Comparison of ENCODE assay signal across 8 mouse cellular contexts in genomic region chr1:50962649-50963000, GRCm38 (mm10).
DNase-seq lines count a peak whose midpoint lies in the region; ATAC-seq and TF ChIP-seq lines count a peak whose summit lies in the region.

No protein-coding gene starts in this region.

- DNase-seq in heart, adult 11 months = no peak
- DNase-seq in liver, postnatal 0 days = no peak
- DNase-seq in embryo, embryonic 9.5 days (ENCODE audit: extremely low spot score) = no peak
- DNase-seq in cerebellum, postnatal 10 days = no peak

- WGBS in heart, embryonic 16.5 days = 42% methylated on average over 4 of the region's 4 CpGs
- WGBS in liver, postnatal 0 days (ENCODE audit: insufficient replicate concordance) = 25% methylated on average over 4 of the region's 4 CpGs
- WGBS in liver, embryonic 12.5 days (ENCODE audit: insufficient replicate concordance) = 40% methylated on average over 4 of the region's 4 CpGs

- no peak for ATAC-seq in heart, embryonic 16.5 days (replicated peaks; ENCODE audit: extremely low read depth, insufficient read depth, low FRiP score)
- ATAC-seq in liver, postnatal 0 days = no peak
- ATAC-seq in liver, embryonic 12.5 days = no peak
- peak; percentile 22 for ATAC-seq in granulocyte monocyte progenitor cell, adult 5-6 weeks (replicated peaks; ENCODE audit: poor library complexity, severe bottlenecking)

- TF ChIP-seq EP300 in liver, postnatal 0 days (IDR thresholded peaks at IDR 0.05; ENCODE audit: low read depth) = no peak

- no peak overlapping the region for H3K27ac ChIP-seq in heart, embryonic 16.5 days (ENCODE audit: low read length)
- H3K27ac ChIP-seq in liver, postnatal 0 days (ENCODE audit: low read depth) = no peak overlapping the region
- no peak overlapping the region for H3K27ac ChIP-seq in liver, embryonic 12.5 days
- peak overlapping the region; percentile 65 for H3K27ac ChIP-seq in brown adipose tissue, adult 24 weeks (replicated peaks; ENCODE audit: low read depth, low read length)

- no peaks in the 10 kb centered on the region for H3K27me3 ChIP-seq in heart, embryonic 16.5 days (ENCODE audit: control insufficient read depth, insufficient read depth, low read length)
- no peaks in the 10 kb centered on the region for H3K27me3 ChIP-seq in liver, postnatal 0 days (ENCODE audit: insufficient read depth, low read length)
- H3K27me3 ChIP-seq in liver, embryonic 12.5 days (replicated peaks) = no peaks in the 10 kb centered on the region

- H3K4me2 ChIP-seq in heart, embryonic 16.5 days (ENCODE audit: low read depth, low read length) = 0 out of 2 replicates have a peak overlapping the region, but pooled peaks have one; percentile 4
- peak overlapping the region; percentile 35; the same call in 1 of the 2 replicates for H3K4me2 ChIP-seq in liver, postnatal 0 days (ENCODE audit: low read depth, low read length)
- no peak overlapping the region for H3K4me2 ChIP-seq in liver, embryonic 12.5 days

- no peak overlapping the region for H3K9ac ChIP-seq in heart, embryonic 16.5 days (ENCODE audit: low read length)
- no peak overlapping the region for H3K9ac ChIP-seq in liver, postnatal 0 days (replicated peaks)
- no peak overlapping the region for H3K9ac ChIP-seq in liver, embryonic 12.5 days

- no peaks in the 10 kb centered on the region for H3K9me3 ChIP-seq in heart, embryonic 16.5 days (replicated peaks; ENCODE audit: control insufficient read depth, low read length)
- H3K9me3 ChIP-seq in liver, postnatal 0 days (ENCODE audit: low read length) = no peaks in the 10 kb centered on the region
- no peaks in the 10 kb centered on the region for H3K9me3 ChIP-seq in liver, embryonic 12.5 days (replicated peaks)

- H3K36me3 ChIP-seq in heart, embryonic 16.5 days (ENCODE audit: control insufficient read depth, insufficient read depth) = no peaks in the 10 kb centered on the region
- no peaks in the 10 kb centered on the region for H3K36me3 ChIP-seq in liver, postnatal 0 days (replicated peaks; ENCODE audit: insufficient read depth, low read length)
- H3K36me3 ChIP-seq in liver, embryonic 12.5 days = no peaks in the 10 kb centered on the region

- no peak overlapping the region for H3K4me3 ChIP-seq in heart, embryonic 16.5 days (ENCODE audit: low read length)
- no peak overlapping the region for H3K4me3 ChIP-seq in liver, postnatal 0 days (ENCODE audit: low read depth, low read length)
- H3K4me3 ChIP-seq in liver, embryonic 12.5 days = no peak overlapping the region
- H3K4me3 ChIP-seq in brown adipose tissue, adult 24 weeks (ENCODE audit: insufficient read depth, low read depth, low read length) = no peak overlapping the region

- no peak for TF ChIP-seq CTCF in liver, postnatal 0 days (IDR thresholded peaks at IDR 0.05; ENCODE audit: low read depth)

- no peaks in the 10 kb centered on the region for H3K4me1 ChIP-seq in heart, embryonic 16.5 days (ENCODE audit: control insufficient read depth, insufficient read depth, low read length)
- no peaks in the 10 kb centered on the region for H3K4me1 ChIP-seq in liver, postnatal 0 days (ENCODE audit: insufficient read depth)
- no peaks in the 10 kb centered on the region for H3K4me1 ChIP-seq in liver, embryonic 12.5 days
- H3K4me1 ChIP-seq in brown adipose tissue, adult 24 weeks (ENCODE audit: control insufficient read depth, insufficient read depth, insufficient read length, low read length) = 0 out of 2 replicates have a peak, but pooled peaks cover 6% of the 10 kb centered on the region
